ENCODE assay signal across 23 mouse cellular contexts in genomic region chrX:151488128-151488527, GRCm38 (mm10). TPM values are rescaled to one million over a fixed set of nuclear protein-coding genes. Genes with fewer than 3 reads are reported as not detected.
DNase-seq lines count a peak whose midpoint lies in the region; ATAC-seq lines count a peak whose summit lies in the region.
"Had no signal": no experiment of that assay in that cellular context is flagged by ENCODE, and none has a peak within 500 bp of the region (broad histone marks: within the 10 kb centered on the region; RNA-seq: fewer than 3 reads in every experiment).

No protein-coding gene starts in this region.

- ATAC-seq in granulocyte monocyte progenitor cell, adult 5-6 weeks (replicated peaks; ENCODE audit: poor library complexity, severe bottlenecking): peak; percentile 48; the same call in 1 of the 2 replicates
- no peak for ATAC-seq in neural tube, embryonic 15.5 days (ENCODE audit: low FRiP score)
- no peak for ATAC-seq in forebrain, embryonic 13.5 days
- ATAC-seq: hindbrain, postnatal 0 days had no signal

- DNase-seq in embryo, embryonic 10.5 days (ENCODE audit: low spot score): peak; percentile 1
- DNase-seq in embryo, embryonic 10 days (ENCODE audit: low spot score): no peak
- peak; percentile 9 for DNase-seq in thymus, postnatal 4 days
- DNase-seq in thymus, postnatal 0 days (ENCODE audit: low spot score): no peak
- DNase-seq in cerebellum, postnatal 14 days: no peak
- DNase-seq: adrenal gland, postnatal 25 days; cerebellum, adult 8-10 months; embryo, embryonic 11 days; gastrocnemius, postnatal 14 days; kidney, adult 18-20 months; kidney, postnatal 4 days; lung, postnatal 36 days; right cerebral cortex, postnatal 25 days had no signal

- no peak overlapping the region for H3K4me3 ChIP-seq in neural tube, embryonic 15.5 days (replicated peaks)
- H3K4me3 ChIP-seq in forebrain, embryonic 13.5 days: no peak overlapping the region
- H3K4me3 ChIP-seq: embryonic facial prominence, embryonic 15.5 days; forebrain, embryonic 10.5 days; heart, embryonic 12.5 days; limb, embryonic 12.5 days; neural tube, embryonic 12.5 days had no signal

- H3K36me3 ChIP-seq in neural tube, embryonic 15.5 days: no peaks in the 10 kb centered on the region
- H3K36me3 ChIP-seq in forebrain, embryonic 13.5 days (ENCODE audit: poor library complexity, severe bottlenecking): no peaks in the 10 kb centered on the region
- H3K36me3 ChIP-seq: embryonic facial prominence, embryonic 15.5 days; forebrain, embryonic 10.5 days; heart, embryonic 12.5 days; limb, embryonic 12.5 days; neural tube, embryonic 12.5 days had no signal

- 86% methylated on average over 3 of the region's 3 CpGs for WGBS in neural tube, embryonic 15.5 days
- 92% methylated on average over 3 of the region's 3 CpGs for WGBS in forebrain, embryonic 13.5 days

- H3K27ac ChIP-seq in neural tube, embryonic 15.5 days (replicated peaks): no peak overlapping the region
- no peak overlapping the region for H3K27ac ChIP-seq in forebrain, embryonic 13.5 days
- H3K27ac ChIP-seq: embryonic facial prominence, embryonic 15.5 days; forebrain, embryonic 10.5 days; hindbrain, postnatal 0 days; limb, embryonic 12.5 days; neural tube, embryonic 12.5 days had no signal

- H3K4me1 ChIP-seq in neural tube, embryonic 15.5 days: no peaks in the 10 kb centered on the region
- no peaks in the 10 kb centered on the region for H3K4me1 ChIP-seq in forebrain, embryonic 13.5 days
- H3K4me1 ChIP-seq: embryonic facial prominence, embryonic 15.5 days; forebrain, embryonic 10.5 days; heart, embryonic 12.5 days; limb, embryonic 12.5 days; neural tube, embryonic 12.5 days had no signal

- H3K27me3 ChIP-seq in neural tube, embryonic 15.5 days (replicated peaks): no peaks in the 10 kb centered on the region
- H3K27me3 ChIP-seq in forebrain, embryonic 13.5 days: no peaks in the 10 kb centered on the region
- H3K27me3 ChIP-seq: embryonic facial prominence, embryonic 15.5 days; heart, embryonic 12.5 days; limb, embryonic 12.5 days; neural tube, embryonic 12.5 days had no signal

- no peak overlapping the region for H3K4me2 ChIP-seq in neural tube, embryonic 15.5 days
- no peak overlapping the region for H3K4me2 ChIP-seq in forebrain, embryonic 13.5 days
- H3K4me2 ChIP-seq: embryonic facial prominence, embryonic 15.5 days; heart, embryonic 12.5 days; limb, embryonic 12.5 days; midbrain, embryonic 11.5 days; neural tube, embryonic 12.5 days had no signal

- no peak overlapping the region for H3K9ac ChIP-seq in neural tube, embryonic 15.5 days (replicated peaks)
- H3K9ac ChIP-seq in forebrain, embryonic 13.5 days: no peak overlapping the region
- H3K9ac ChIP-seq: embryonic facial prominence, embryonic 15.5 days; heart, embryonic 12.5 days; limb, embryonic 12.5 days; neural tube, embryonic 12.5 days had no signal

- no peaks in the 10 kb centered on the region for H3K9me3 ChIP-seq in neural tube, embryonic 15.5 days (replicated peaks)
- H3K9me3 ChIP-seq in forebrain, embryonic 13.5 days (replicated peaks): no peaks in the 10 kb centered on the region
- H3K9me3 ChIP-seq: embryonic facial prominence, embryonic 15.5 days; forebrain, embryonic 10.5 days; heart, embryonic 12.5 days; limb, embryonic 12.5 days; neural tube, embryonic 12.5 days had no signal

RNA-seq across cellular contexts. Expression of gene Phf8, which starts 32.3 kb away (rescaled TPM):
- 16.7 and 20.0 TPM in 2 replicates for polyA plus RNA-seq in thymus, postnatal 0 days (2015; fragmentation: Nextera tagmentation; extraction: Ambion mirVana)
- 26.6 and 46.6 TPM in 2 replicates for total RNA-seq in granulocyte monocyte progenitor cell, adult 5-6 weeks (2014; fragmentation: Nextera tagmentation)
- 21.9 and 22.7 TPM in 2 replicates for total RNA-seq in granulocyte monocyte progenitor cell, adult 5-6 weeks (2017)
- polyA plus RNA-seq in neural tube, embryonic 15.5 days (2015; fragmentation: Nextera tagmentation; extraction: Ambion mirVana): 16.2 and 17.5 TPM in 2 replicates
- polyA plus RNA-seq in forebrain, embryonic 13.5 days (2015; fragmentation: Nextera tagmentation; extraction: Ambion mirVana): 22.7 and 25.4 TPM in 2 replicates

Comparison
In these comparisons a context has a peak if more than half of its experiments do, and no peak if none do; other contexts are left out.
1. DNase-seq: peak in embryo, embryonic 10.5 days (single experiment) and thymus, postnatal 4 days (single experiment); none in embryo, embryonic 10 days (single experiment), thymus, postnatal 0 days (single experiment) and cerebellum, postnatal 14 days (0 of 2).